Mouse (Mus musculus) brain, embryonic 14.5 days (tissue): ENCODE results near the gene Arnt2.

Source experiments
- CTCF ChIP-seq: fragments of 200-500 bp; IDR thresholded peaks from 2 replicates; pipeline ENCODE4 v1.5.1; 2012; ENCODE audit warnings: inconsistent platforms, mild to moderate bottlenecking, moderate library complexity, borderline replicate concordance; ENCODE audit not compliant: insufficient read depth, insufficient read length; ENCODE audit errors: extremely low read depth
- POLR2A ChIP-seq: fragments of 200-500 bp; IDR thresholded peaks from 2 replicates; pipeline ENCODE4 v1.6.1; 2012; ENCODE audit warnings: mild to moderate bottlenecking, inconsistent platforms, borderline replicate concordance; ENCODE audit not compliant: poor library complexity, insufficient read depth, insufficient read length, severe bottlenecking; ENCODE audit errors: extremely low read depth

GRCm38 (mm10) chr7:84336580-84336886 is 73.4 kb downstream of the Arnt2 start:
- TF ChIP-seq POLR2A (no peak), CTCF (no peak)
